Mouse (Mus musculus) kidney, postnatal 14 days (tissue): ENCODE data around the gene Vwa2.

ENCODE experiments used
- DNase-seq: peaks from one replicate; pipeline ENCODE4 v3.0.0; 2022; ENCODE audit warnings: mixed read lengths

The Vwa2 gene

DNA sequence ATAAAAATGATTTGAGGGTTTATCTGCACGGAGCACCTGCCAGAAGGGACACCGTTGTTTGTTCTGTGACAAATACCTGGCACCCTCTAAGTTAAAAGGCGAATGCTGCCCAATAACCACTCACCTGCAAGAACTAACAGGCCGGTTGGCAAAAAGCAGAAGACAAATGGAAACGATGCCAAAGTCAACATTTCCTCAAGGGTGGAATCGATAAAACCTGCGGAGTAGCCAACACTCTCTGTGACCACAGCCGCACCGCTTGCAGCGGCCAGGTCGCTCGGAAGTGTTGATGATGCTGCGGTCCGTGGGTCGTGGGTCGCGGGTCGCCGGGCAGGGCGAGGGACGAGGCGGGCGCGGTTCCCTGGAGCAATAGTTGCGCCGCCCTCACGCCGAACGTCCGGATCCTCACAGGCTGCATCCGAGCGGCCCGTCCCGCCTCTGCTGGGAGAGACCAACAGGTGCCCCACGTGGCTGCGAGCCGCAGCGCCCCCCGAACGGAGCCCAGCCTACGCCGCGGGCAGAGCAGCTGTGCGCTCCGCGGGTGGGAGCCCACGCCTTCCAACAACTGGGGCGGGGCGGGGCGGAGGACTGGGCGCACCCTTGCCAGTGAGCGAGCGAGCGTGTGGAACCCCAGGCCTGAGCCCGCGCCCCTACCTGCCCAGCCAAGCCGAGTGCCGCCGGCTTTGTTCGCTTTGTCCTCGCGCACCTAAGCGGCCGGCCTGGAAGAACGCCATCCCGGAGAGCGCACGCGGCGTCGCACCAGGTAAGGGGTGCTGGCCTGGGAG lies at the start of gene Vwa2:
Vwa2 (plus strand) TSS at position 434 of the 785 bp plus-strand sequence.
- peak; percentile 54 for DNase-seq

DNA sequence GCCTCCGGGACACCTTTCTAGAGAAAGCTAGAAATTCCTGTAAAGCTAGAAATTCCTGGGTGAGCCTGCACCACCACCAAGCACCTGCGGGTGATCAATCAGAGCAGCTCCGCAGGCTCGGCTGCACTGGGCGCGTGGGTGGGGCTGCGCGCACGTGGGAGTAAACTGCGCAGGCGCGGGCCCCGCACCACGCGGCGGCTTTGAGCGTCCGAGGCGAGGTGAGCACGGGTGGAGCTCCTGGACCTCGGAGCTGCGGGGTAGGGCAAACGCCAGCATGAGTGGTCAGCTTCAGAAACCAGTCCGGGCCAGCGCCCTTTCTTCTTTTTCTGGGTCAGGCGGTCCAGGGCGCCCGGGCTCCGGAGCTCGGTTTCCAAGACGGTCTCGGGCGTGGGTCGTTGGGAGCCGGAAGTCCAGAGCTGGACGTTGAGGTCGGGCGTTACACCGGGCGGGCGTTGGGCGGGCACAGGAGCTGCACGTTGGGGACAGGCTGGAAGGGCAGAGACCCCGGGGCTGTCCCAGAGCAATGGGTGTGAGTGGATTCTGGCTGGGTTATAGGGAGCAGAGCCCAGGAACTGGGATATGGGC lies 47.9 kb upstream of the Vwa2 start, which contains the start of gene Tdrd1:
Tdrd1 (plus strand) TSS at position 163 of the 585 bp plus-strand sequence.
- DNase-seq = no peak

GRCm38 (mm10) chr19:56828305-56828704 lies 45.7 kb upstream of the Vwa2 start:
- peak; percentile 38 for DNase-seq

DNA sequence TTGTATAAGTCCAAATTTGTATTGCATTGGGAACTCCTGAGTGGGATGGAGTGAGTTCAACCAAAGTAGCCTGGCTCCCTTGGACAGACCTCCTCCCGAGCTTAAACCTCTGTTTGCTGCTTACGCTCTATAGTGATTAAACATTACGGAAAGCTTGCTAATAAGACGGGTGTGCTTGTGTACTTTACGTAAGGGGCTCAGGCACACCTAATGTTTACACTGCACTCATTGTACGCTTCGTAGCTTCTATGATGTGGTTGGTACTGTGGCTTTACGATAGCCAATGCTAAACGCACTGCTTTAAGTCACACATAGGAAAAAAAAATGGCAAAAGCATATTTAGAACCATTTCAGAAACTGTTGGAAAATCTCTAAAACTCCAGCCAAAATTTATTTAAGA lies 44.8 kb upstream of the Vwa2 start:
- no peak for DNase-seq

GRCm38 (mm10) chr19:56830163-56830562 lies 43.9 kb upstream of the Vwa2 start:
- DNase-seq = no peak

DNA sequence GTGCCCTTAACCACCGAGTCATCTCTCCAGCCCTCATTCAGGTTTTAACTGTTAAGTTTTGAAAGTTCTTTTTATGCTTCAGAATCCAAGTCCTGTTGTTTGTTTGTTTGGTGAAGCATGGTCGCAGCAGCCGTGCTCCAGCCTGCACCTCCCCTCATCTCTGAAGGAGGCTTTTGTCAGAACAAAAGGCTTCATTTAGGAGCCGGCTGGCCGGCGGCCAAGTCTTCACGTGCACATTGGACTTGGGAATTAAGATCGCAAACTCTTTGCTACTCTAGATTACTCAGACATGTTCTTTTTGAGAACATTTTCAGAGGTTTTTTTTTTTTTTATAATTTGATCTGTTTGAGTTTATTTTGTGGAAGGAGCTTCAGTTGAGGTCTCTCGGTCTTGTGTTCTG lies 38.7 kb upstream of the Vwa2 start:
- DNase-seq = peak; percentile 55

DNA sequence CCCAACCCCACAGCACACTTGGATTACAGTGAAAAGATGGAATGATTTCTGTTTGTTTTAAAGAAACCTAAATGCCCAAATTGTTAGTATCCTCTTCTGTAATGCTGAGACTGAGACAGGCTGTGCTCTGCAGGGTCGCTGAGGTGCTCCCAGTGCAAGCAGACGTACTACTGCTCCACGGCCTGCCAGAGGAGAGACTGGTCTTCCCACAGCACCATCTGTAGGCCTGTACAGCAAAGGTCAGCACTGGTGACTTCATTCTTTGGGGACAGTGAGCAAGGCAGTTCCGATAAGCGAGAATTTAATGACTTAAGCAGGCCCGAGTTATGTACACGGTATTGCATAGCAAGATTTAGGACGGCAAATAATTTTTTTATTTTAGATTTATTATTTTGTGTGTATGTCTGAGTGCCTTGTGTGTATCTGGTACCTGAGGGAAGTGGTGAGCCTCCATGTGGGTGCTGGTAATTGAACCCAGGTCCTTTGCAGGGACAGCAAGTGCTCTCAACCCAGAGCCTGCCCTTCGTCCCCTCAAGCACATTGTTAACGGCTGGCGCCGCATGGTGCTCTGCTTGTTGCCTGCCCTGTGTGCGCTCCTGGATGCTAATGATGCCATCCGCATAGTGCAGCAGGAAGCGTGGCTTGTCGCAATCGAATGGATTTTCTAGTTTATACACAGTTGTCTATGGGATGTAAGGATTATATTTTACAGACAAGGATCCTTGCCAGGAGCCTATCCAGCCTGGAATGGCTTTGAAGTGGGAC lies 34.9 kb upstream of the Vwa2 start:
- DNase-seq = no peak

GRCm38 (mm10) chr19:56842974-56843373 lies 31.1 kb upstream of the Vwa2 start:
- DNase-seq = no peak

- no peak for DNase-seq
Observed at GRCm38 (mm10) chr19:56852590-56852989, 21.5 kb upstream of the Vwa2 start.

- no peak for DNase-seq
Observed at GRCm38 (mm10) chr19:56856455-56856854, 17.6 kb upstream of the Vwa2 start.

GRCm38 (mm10) chr19:56867701-56868100 lies 6.3 kb upstream of the Vwa2 start:
- DNase-seq = no peak

- DNase-seq = peak; percentile 13
Observed at GRCm38 (mm10) chr19:56874601-56875315, 709 bp downstream of the Vwa2 start.

DNA sequence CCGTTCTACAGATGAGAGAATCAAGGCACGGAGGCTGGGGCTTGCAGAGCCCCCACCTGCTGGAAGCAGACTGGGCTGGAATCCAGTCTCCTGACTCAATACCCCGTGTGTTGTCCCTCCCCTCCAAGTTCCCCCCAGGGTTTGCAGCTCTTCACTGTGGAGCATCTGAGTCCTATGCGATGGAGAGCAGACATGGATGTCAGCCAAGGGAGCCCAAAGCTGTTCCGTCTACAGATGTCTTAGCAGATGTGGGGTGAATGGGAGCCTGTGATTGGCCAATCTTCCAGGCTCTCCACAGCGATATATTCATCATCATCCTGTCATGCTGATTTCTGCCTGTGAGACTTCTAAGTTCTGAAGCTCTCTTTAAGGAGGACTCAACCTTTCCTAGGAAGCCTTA lies 3.3 kb downstream of the Vwa2 start:
- no peak for DNase-seq

GRCm38 (mm10) chr19:56887879-56888278 lies 13.8 kb downstream of the Vwa2 start:
- no peak for DNase-seq

DNA sequence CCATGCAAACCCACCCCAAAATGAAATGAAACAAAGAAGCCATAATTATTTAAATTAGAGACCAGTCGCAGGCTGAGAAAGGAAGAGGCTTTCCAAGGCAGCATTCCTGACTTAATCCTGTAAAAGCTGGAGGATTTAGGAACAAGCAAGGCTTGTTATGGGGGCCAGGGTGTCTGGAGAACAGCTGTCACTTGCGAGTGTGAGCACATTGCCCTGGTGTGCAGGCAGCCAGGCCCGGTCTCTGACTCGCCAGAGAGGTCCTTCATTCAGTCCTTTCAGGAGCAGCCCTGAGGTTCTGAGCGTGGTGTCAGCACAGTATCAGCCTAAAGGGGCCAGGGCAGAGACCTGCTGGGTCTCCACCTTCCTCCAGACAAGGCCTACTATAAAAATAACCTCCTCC lies 14.6 kb downstream of the Vwa2 start:
- no peak for DNase-seq

- no peak for DNase-seq
Observed at GRCm38 (mm10) chr19:56891438-56891837, 17.4 kb downstream of the Vwa2 start.

DNA sequence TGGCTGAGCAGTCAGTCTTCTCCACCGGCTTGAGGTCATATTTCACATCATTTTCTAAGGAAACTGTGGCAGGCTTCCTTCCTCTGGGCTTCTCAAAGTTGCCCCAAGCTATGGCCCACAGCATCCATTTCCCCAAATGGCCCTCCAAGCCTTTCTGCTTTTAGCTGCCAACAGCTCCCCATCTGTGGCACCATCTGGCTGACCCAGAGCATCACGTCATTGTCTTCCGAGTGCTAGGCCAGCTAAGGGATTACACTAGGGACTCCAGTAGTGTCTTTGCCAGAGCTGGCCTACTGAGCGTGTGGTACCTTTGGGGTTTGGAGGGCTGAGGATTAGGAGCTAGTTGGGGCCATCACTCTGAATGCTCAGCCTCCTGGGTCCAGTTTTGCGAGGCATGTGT lies 18.5 kb downstream of the Vwa2 start:
- DNase-seq = no peak

DNA sequence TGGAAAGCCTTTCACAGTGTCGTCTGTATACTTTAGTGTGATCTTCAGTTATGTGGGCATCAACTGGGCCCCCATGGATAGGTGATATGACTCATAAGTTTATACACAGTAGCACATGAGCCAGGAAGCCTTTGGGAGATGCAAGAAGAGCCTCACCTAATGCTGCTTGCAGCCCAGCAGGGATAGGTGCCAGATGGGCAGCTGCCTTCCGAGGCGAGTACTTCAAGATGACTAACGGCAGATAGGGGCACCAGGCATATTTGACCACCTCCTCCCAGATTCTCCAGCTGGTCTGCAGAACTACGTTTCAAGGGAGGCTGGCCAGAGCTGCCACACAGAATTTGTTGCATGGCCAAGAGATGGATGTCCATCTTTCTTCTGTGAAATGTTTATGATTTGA lies 19.3 kb downstream of the Vwa2 start:
- DNase-seq = no peak

DNA sequence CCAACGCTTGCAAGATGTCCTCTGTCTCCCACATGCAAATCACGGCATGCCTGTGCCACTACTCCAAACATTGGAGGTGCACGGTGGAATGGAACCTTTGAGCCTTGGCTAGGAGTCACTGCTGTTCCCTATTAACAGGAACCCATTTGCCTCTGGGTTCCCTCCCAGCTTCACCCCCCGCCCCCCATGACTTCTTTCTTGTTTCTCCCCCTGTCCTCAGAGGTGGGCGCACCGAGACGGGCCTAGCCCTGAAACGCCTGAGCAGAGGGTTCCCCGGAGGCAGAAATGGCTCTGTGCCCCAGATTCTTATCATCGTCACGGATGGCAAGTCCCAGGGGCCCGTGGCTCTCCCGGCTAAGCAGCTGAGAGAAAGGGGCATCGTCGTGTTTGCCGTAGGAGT lies 23.6 kb downstream of the Vwa2 start:
- DNase-seq = peak; percentile 61

- DNase-seq = no peak
Observed at GRCm38 (mm10) chr19:56904095-56904494, 30.0 kb downstream of the Vwa2 start.

DNA sequence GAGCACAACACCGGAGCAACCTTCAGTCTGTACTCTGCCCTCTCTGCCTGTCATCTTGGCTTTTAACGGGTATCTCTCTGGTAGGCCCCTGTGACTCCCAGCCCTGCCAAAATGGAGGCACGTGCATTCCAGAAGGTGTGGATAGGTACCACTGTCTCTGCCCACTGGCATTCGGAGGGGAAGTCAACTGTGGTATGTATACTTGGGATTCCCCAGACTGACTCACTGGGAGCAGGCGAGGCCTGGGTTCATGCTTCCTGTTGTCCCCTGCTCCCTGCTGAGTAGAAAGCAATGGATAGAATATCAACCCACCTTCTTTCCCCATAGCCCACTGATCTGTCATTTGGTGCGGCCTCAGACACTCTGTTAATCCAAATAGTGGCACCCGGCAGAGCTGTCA lies 31.3 kb downstream of the Vwa2 start:
- DNase-seq = no peak

DNA sequence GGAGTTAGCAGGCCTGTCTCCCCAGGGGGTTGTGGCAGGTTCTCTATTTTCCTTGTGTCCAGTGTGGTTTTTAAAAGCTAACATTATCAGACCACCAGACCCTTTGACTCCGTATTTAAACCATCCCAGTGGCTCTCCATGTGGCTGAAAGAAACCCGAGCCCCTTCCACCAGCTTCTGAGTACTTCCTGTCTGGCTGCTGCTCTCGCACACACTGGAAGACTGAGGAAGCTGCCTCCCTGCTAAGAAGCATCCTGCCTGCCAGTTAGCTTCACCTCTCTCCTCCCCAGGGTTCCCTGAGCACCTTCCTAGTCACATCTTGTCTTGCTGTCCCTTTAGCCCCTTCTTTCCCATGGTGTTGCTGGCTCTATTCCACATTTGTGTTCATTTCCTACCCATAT lies 33.8 kb downstream of the Vwa2 start:
- DNase-seq = no peak
